Mouse (Mus musculus): ENCODE data around the gene Zbtb38.

Gene Zbtb38

GRCm38 (mm10) chr9:96638508-96638907 is 114.1 kb downstream of the Zbtb38 start:
- no peak for DNase-seq (ENCODE audit: low read depth, low spot score)

DNA sequence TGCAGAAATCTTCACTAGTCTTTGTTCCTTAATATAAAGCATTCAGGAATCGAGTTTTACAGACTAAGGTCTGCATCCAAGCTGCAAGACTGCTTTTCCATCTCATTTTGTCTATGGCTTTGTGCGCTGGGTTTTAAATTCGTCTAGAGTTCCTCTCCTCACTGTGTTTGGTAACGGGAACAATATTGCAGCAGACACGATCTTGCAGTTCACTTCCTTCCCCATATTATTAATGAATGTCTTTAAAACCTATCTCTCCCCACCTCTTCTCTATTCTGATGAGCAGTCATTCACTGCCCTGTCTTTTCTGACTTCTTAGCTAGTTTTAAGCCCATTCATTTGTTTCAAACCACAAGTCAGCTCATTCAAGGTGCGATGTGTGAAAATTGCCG is 115.5 kb downstream of the Zbtb38 start:
- no peak for DNase-seq (ENCODE audit: low read depth, low spot score)

- DNase-seq (ENCODE audit: low read depth, low spot score) = no peak
Observed at GRCm38 (mm10) chr9:96636423-96637156, 116.0 kb downstream of the Zbtb38 start.

GRCm38 (mm10) chr9:96635899-96636298 is 116.7 kb downstream of the Zbtb38 start:
- DNase-seq (ENCODE audit: low read depth, low spot score) = no peak

DNA sequence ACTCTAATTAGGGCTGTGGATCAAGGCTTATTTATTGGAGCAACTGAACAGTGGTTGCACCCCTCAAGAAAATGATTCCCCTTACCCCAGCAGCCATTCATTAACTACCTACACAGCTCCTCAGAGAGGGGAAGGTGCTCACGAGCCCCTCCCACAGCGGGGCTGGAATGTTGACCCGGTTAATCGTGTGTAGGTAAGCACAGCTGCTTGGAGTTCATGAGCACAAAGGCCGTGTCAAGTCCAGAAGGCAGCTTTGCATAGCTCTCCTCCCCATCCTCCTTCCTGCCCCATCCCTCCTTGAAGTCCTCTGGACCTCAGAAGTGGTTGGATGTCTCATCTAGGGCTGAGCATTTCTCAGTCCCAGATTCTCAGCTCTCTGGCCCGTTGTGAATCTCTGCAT is 117.5 kb downstream of the Zbtb38 start:
- no peak for DNase-seq (ENCODE audit: low read depth, low spot score)

GRCm38 (mm10) chr9:96633771-96634170 is 118.9 kb downstream of the Zbtb38 start:
- DNase-seq (ENCODE audit: low read depth, low spot score) = no peak

All from c-Kit-negative CD71-positive TER-119-positive erythroid progenitor cells, embryonic 14.5 days (primary cell).